Mouse (Mus musculus): ENCODE results near the gene Fgfr3. TPM values are rescaled to one million over a fixed set of nuclear protein-coding genes. Genes with fewer than 3 reads are reported as not detected.

Gene Fgfr3
- polyA plus RNA-seq, 1 experiment: 1.6 TPM

GRCm38 (mm10) chr5:33694848-33695717, 26.4 kb upstream of the Fgfr3 start:
- Histone ChIP-seq H3K4me1 (ENCODE audit: control insufficient read depth, insufficient read depth, low read length) (no peaks in the 10 kb centered on the region), H3K27ac (ENCODE audit: control insufficient read depth, insufficient read depth, low read depth, low read length, poor library complexity) (no peak overlapping the region), H3K4me3 (replicated peaks; ENCODE audit: control insufficient read depth, low read depth, low read length) (no peak overlapping the region)
- TF ChIP-seq POLR2A (IDR thresholded peaks at IDR 0.05; ENCODE audit: borderline replicate concordance, control insufficient read depth, low read depth, low read length) (no peak), CTCF (IDR thresholded peaks at IDR 0.05; ENCODE audit: control insufficient read depth, insufficient read depth, low read length) (no peak)
- WGBS: 13% methylated on average over 71 of the region's 71 CpGs

- WGBS: 29% methylated on average over 24 of the region's 24 CpGs
- TF ChIP-seq POLR2A (IDR thresholded peaks at IDR 0.05; ENCODE audit: borderline replicate concordance, control insufficient read depth, low read depth, low read length): no peak
- no peak for TF ChIP-seq CTCF (IDR thresholded peaks at IDR 0.05; ENCODE audit: control insufficient read depth, insufficient read depth, low read length)
- Histone ChIP-seq H3K4me1 (ENCODE audit: control insufficient read depth, insufficient read depth, low read length) (no peaks in the 10 kb centered on the region), H3K27ac (ENCODE audit: control insufficient read depth, insufficient read depth, low read depth, low read length, poor library complexity) (no peak overlapping the region), H3K4me3 (replicated peaks; ENCODE audit: control insufficient read depth, low read depth, low read length) (no peak overlapping the region)
Observed at GRCm38 (mm10) chr5:33695718-33696121, 25.8 kb upstream of the Fgfr3 start.

GRCm38 (mm10) chr5:33696430-33696829, 25.0 kb upstream of the Fgfr3 start:
- H3K27ac ChIP-seq (ENCODE audit: control insufficient read depth, insufficient read depth, low read depth, low read length, poor library complexity): no peak overlapping the region
- no peak overlapping the region for H3K4me3 ChIP-seq (replicated peaks; ENCODE audit: control insufficient read depth, low read depth, low read length)
- no peaks in the 10 kb centered on the region for H3K4me1 ChIP-seq (ENCODE audit: control insufficient read depth, insufficient read depth, low read length)
- TF ChIP-seq CTCF (IDR thresholded peaks at IDR 0.05; ENCODE audit: control insufficient read depth, insufficient read depth, low read length): no peak
- TF ChIP-seq POLR2A (IDR thresholded peaks at IDR 0.05; ENCODE audit: borderline replicate concordance, control insufficient read depth, low read depth, low read length): no peak
- 78% methylated on average over 5 of the region's 5 CpGs for WGBS

GRCm38 (mm10) chr5:33697534-33697933, 23.9 kb upstream of the Fgfr3 start:
- Histone ChIP-seq H3K27ac (ENCODE audit: control insufficient read depth, insufficient read depth, low read depth, low read length, poor library complexity) (no peak overlapping the region), H3K4me3 (replicated peaks; ENCODE audit: control insufficient read depth, low read depth, low read length) (no peak overlapping the region), H3K4me1 (ENCODE audit: control insufficient read depth, insufficient read depth, low read length) (no peaks in the 10 kb centered on the region)
- 70% methylated on average over 1 of the region's 1 CpGs for WGBS
- TF ChIP-seq POLR2A (IDR thresholded peaks at IDR 0.05; ENCODE audit: borderline replicate concordance, control insufficient read depth, low read depth, low read length): no peak
- no peak for TF ChIP-seq CTCF (IDR thresholded peaks at IDR 0.05; ENCODE audit: control insufficient read depth, insufficient read depth, low read length)

GRCm38 (mm10) chr5:33697947-33698512, 23.4 kb upstream of the Fgfr3 start:
- H3K4me3 ChIP-seq (replicated peaks; ENCODE audit: control insufficient read depth, low read depth, low read length): no peak overlapping the region
- H3K4me1 ChIP-seq (ENCODE audit: control insufficient read depth, insufficient read depth, low read length): no peaks in the 10 kb centered on the region
- no peak overlapping the region for H3K27ac ChIP-seq (ENCODE audit: control insufficient read depth, insufficient read depth, low read depth, low read length, poor library complexity)
- TF ChIP-seq CTCF (IDR thresholded peaks at IDR 0.05; ENCODE audit: control insufficient read depth, insufficient read depth, low read length) (no peak), POLR2A (IDR thresholded peaks at IDR 0.05; ENCODE audit: borderline replicate concordance, control insufficient read depth, low read depth, low read length) (no peak)
- WGBS: 67% methylated on average over 13 of the region's 13 CpGs

GRCm38 (mm10) chr5:33698669-33699068, 22.8 kb upstream of the Fgfr3 start:
- WGBS: 87% methylated on average over 5 of the region's 5 CpGs
- no peak for TF ChIP-seq POLR2A (IDR thresholded peaks at IDR 0.05; ENCODE audit: borderline replicate concordance, control insufficient read depth, low read depth, low read length)
- no peak for TF ChIP-seq CTCF (IDR thresholded peaks at IDR 0.05; ENCODE audit: control insufficient read depth, insufficient read depth, low read length)
- H3K4me3 ChIP-seq (replicated peaks; ENCODE audit: control insufficient read depth, low read depth, low read length): no peak overlapping the region
- H3K27ac ChIP-seq (ENCODE audit: control insufficient read depth, insufficient read depth, low read depth, low read length, poor library complexity): no peak overlapping the region
- H3K4me1 ChIP-seq (ENCODE audit: control insufficient read depth, insufficient read depth, low read length): no peaks in the 10 kb centered on the region

- Histone ChIP-seq H3K4me3 (replicated peaks; ENCODE audit: control insufficient read depth, low read depth, low read length) (no peak overlapping the region), H3K4me1 (ENCODE audit: control insufficient read depth, insufficient read depth, low read length) (no peaks in the 10 kb centered on the region), H3K27ac (ENCODE audit: control insufficient read depth, insufficient read depth, low read depth, low read length, poor library complexity) (no peak overlapping the region)
- WGBS: 87% methylated on average over 13 of the region's 13 CpGs
- TF ChIP-seq POLR2A (IDR thresholded peaks at IDR 0.05; ENCODE audit: borderline replicate concordance, control insufficient read depth, low read depth, low read length) (no peak), CTCF (IDR thresholded peaks at IDR 0.05; ENCODE audit: control insufficient read depth, insufficient read depth, low read length) (no peak)
Observed at GRCm38 (mm10) chr5:33700010-33700409, 21.5 kb upstream of the Fgfr3 start.

GRCm38 (mm10) chr5:33701832-33702231, 19.6 kb upstream of the Fgfr3 start:
- no peak for TF ChIP-seq POLR2A (IDR thresholded peaks at IDR 0.05; ENCODE audit: borderline replicate concordance, control insufficient read depth, low read depth, low read length)
- TF ChIP-seq CTCF (IDR thresholded peaks at IDR 0.05; ENCODE audit: control insufficient read depth, insufficient read depth, low read length): no peak
- Histone ChIP-seq H3K4me1 (ENCODE audit: control insufficient read depth, insufficient read depth, low read length) (no peaks in the 10 kb centered on the region), H3K27ac (ENCODE audit: control insufficient read depth, insufficient read depth, low read depth, low read length, poor library complexity) (no peak overlapping the region), H3K4me3 (replicated peaks; ENCODE audit: control insufficient read depth, low read depth, low read length) (no peak overlapping the region)
- WGBS: 79% methylated on average over 11 of the region's 11 CpGs

Measured in bone marrow, adult 2 months (tissue).